Mouse (Mus musculus) embryonic fibroblast, embryonic 13.5 days (primary cell): ENCODE data around the gene Gadd45b.

Source experiments
- CTCF ChIP-seq: IDR thresholded peaks from 2 replicates; pipeline ENCODE4 v1.5.1; 2011; ENCODE audit warnings: mild to moderate bottlenecking, control low read depth, low read length, moderate library complexity, borderline replicate concordance; ENCODE audit not compliant: insufficient read depth
- POLR2A ChIP-seq: IDR thresholded peaks from 2 replicates; pipeline ENCODE4 v1.6.1; 2011; ENCODE audit warnings: low read depth, mild to moderate bottlenecking, control low read depth, low read length, moderate library complexity

DNA sequence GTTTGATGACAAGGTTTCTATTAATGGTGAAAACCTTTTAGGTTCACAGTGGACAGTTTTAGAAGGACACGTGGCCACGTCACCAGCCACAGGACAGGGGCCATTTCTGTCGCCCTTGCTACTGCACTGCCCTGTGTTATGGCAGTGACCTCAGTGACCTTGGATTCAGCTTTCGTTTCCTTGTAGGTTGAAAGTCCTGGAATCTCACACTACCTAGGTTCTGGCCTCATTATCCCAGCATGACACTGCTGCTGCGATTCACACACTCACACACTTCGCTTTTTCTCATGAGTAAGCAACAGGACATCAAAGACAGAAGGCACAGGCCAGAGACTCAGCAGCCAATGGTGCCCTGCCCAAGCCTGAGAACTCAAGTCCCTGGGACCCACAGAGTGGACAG lies 27.0 kb downstream of the Gadd45b start:
- TF ChIP-seq CTCF = no peak
- no peak for TF ChIP-seq POLR2A
